8 mouse cellular contexts compared by ENCODE assay signal in the genomic region with DNA sequence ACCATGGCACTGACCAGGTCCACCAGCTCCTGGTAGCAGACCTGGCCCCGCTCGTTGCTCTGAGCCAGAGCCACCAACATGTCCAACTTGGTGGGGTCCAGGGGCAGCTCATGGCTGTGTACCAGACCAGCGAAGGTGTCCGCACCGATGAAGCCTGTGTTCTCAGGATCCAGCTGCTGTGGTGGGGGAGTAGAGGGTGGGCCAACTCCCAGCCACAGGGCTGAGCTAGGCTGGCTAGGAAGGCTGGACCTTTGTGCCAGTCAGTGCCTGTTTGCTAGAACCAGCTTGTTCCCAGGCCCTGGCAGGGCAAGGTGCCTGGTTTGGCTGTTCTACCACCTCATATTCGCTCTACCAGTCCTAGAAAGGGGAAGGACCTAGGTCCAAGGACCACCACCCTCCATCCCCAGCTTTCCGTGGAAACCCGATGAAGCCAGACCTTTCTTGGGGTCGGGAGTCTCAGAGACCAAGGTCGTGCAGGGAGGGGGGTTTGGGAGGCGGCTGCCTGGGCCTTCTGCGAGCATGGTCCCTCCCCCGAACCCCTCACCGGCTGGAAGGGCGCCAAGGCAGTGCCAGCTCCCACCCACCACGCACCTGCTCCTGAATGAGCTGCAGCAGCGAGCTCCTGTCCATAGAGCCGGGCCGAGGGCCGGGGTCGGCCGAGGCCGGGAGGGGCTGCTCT. TPM values are rescaled to one million over a fixed set of nuclear protein-coding genes. Genes with fewer than 3 reads are reported as not detected.
DNase-seq lines count a peak whose midpoint lies in the region; ATAC-seq lines count a peak whose summit lies in the region.

No protein-coding gene starts in this region.

- peak overlapping the region; percentile 74 for H3K27ac ChIP-seq in heart, embryonic 13.5 days (replicated peaks)
- H3K27ac ChIP-seq in neural tube, embryonic 12.5 days: peak overlapping the region; percentile 32; the same call in 1 of the 2 replicates

- peak overlapping the region; percentile 86 for H3K4me2 ChIP-seq in heart, embryonic 13.5 days
- peak overlapping the region; percentile 95 for H3K4me2 ChIP-seq in neural tube, embryonic 12.5 days (replicated peaks)

- peaks cover 63% of the 10 kb centered on the region for H3K36me3 ChIP-seq in heart, embryonic 13.5 days
- peaks cover 43% of the 10 kb centered on the region for H3K36me3 ChIP-seq in neural tube, embryonic 12.5 days

- H3K4me1 ChIP-seq in heart, embryonic 13.5 days: peaks cover 56% of the 10 kb centered on the region
- H3K4me1 ChIP-seq in neural tube, embryonic 12.5 days: peaks cover 59% of the 10 kb centered on the region

- H3K27me3 ChIP-seq in heart, embryonic 13.5 days (replicated peaks): no peaks in the 10 kb centered on the region
- H3K27me3 ChIP-seq in neural tube, embryonic 12.5 days (replicated peaks): no peaks in the 10 kb centered on the region

- peak; percentile 44 for DNase-seq in frontal cortex, postnatal 14 days (ENCODE audit: low spot score in 2 of 2)
- peak; percentile 32 for DNase-seq in Muller cell, postnatal 12 days (ENCODE audit: inconsistent ontology term)
- peak; percentile 53 to 59 for DNase-seq in kidney, postnatal 36 days
- DNase-seq in embryo, embryonic 10.5 days (ENCODE audit: low spot score): no peak

- no peaks in the 10 kb centered on the region for H3K9me3 ChIP-seq in heart, embryonic 13.5 days
- no peaks in the 10 kb centered on the region for H3K9me3 ChIP-seq in neural tube, embryonic 12.5 days

- ATAC-seq in frontal cortex, adult (ENCODE audit: low TSS enrichment): no peak
- ATAC-seq in heart, embryonic 13.5 days (ENCODE audit: extremely low read depth, insufficient number of reproducible peaks, low FRiP score, low TSS enrichment): no peak
- 0 out of 2 replicates have a peak, but pooled peaks have one; percentile 8 for ATAC-seq in neural tube, embryonic 12.5 days (ENCODE audit: low FRiP score, low read depth)
- no peak for ATAC-seq in granulocyte monocyte progenitor cell, adult 5-6 weeks (replicated peaks; ENCODE audit: poor library complexity, severe bottlenecking)

- 20% methylated on average over 21 of the region's 23 CpGs for WGBS in heart, embryonic 13.5 days
- 22% methylated on average over 23 of the region's 23 CpGs for WGBS in neural tube, embryonic 12.5 days

- peak overlapping the region; percentile 53 for H3K4me3 ChIP-seq in heart, embryonic 13.5 days
- H3K4me3 ChIP-seq in neural tube, embryonic 12.5 days: peak overlapping the region; percentile 42

- H3K9ac ChIP-seq in heart, embryonic 13.5 days: peak overlapping the region; percentile 84
- peak overlapping the region; percentile 66 for H3K9ac ChIP-seq in neural tube, embryonic 12.5 days

RNA-seq across cellular contexts. Expression of gene Rhbdl1, which starts 0.6 kb away (rescaled TPM):
- 0.45 and 0.98 TPM in 2 replicates for polyA plus RNA-seq in heart, embryonic 13.5 days (2015; fragmentation: Nextera tagmentation; extraction: Ambion mirVana)
- 8.1 and 8.6 TPM in 2 replicates for polyA plus RNA-seq in neural tube, embryonic 12.5 days (2016; fragmentation: Nextera tagmentation; extraction: Ambion mirVana)
- total RNA-seq in granulocyte monocyte progenitor cell, adult 5-6 weeks (2014; fragmentation: Nextera tagmentation): 1.1 and 3.0 TPM in 2 replicates
- total RNA-seq in granulocyte monocyte progenitor cell, adult 5-6 weeks (2017): not detected in 2 replicates

RNA-seq across cellular contexts. Expression of gene Stub1, which starts 3.3 kb away (rescaled TPM):
- 287 and 324 TPM in 2 replicates for polyA plus RNA-seq in heart, embryonic 13.5 days (2015; fragmentation: Nextera tagmentation; extraction: Ambion mirVana)
- 293 and 301 TPM in 2 replicates for polyA plus RNA-seq in neural tube, embryonic 12.5 days (2016; fragmentation: Nextera tagmentation; extraction: Ambion mirVana)
- 112 and 131 TPM in 2 replicates for total RNA-seq in granulocyte monocyte progenitor cell, adult 5-6 weeks (2014; fragmentation: Nextera tagmentation)
- 99.3 and 101 TPM in 2 replicates for total RNA-seq in granulocyte monocyte progenitor cell, adult 5-6 weeks (2017)

RNA-seq across cellular contexts. Expression of gene Gm20683, which starts 5.0 kb away (rescaled TPM):
- 2.3 and 2.4 TPM in 2 replicates for polyA plus RNA-seq in heart, embryonic 13.5 days (2015; fragmentation: Nextera tagmentation; extraction: Ambion mirVana)
- 3.9 and 4.8 TPM in 2 replicates for polyA plus RNA-seq in neural tube, embryonic 12.5 days (2016; fragmentation: Nextera tagmentation; extraction: Ambion mirVana)
- 1.2 TPM in 1 of 2 replicates, not detected in the other for total RNA-seq in granulocyte monocyte progenitor cell, adult 5-6 weeks (2014; fragmentation: Nextera tagmentation)
- 0.41 and 1.2 TPM in 2 replicates for total RNA-seq in granulocyte monocyte progenitor cell, adult 5-6 weeks (2017)

RNA-seq across cellular contexts. Expression of gene Jmjd8, which starts 7.9 kb away (rescaled TPM):
- polyA plus RNA-seq in heart, embryonic 13.5 days (2015; fragmentation: Nextera tagmentation; extraction: Ambion mirVana): 36.7 and 37.4 TPM in 2 replicates
- polyA plus RNA-seq in neural tube, embryonic 12.5 days (2016; fragmentation: Nextera tagmentation; extraction: Ambion mirVana): 67.7 and 72.6 TPM in 2 replicates
- 19.5 and 23.1 TPM in 2 replicates for total RNA-seq in granulocyte monocyte progenitor cell, adult 5-6 weeks (2014; fragmentation: Nextera tagmentation)
- total RNA-seq in granulocyte monocyte progenitor cell, adult 5-6 weeks (2017): 15.2 and 23.4 TPM in 2 replicates

RNA-seq across cellular contexts. Expression of gene Rhot2, which starts 8.1 kb away (rescaled TPM):
- 18.3 and 22.1 TPM in 2 replicates for polyA plus RNA-seq in heart, embryonic 13.5 days (2015; fragmentation: Nextera tagmentation; extraction: Ambion mirVana)
- 18.4 and 20.1 TPM in 2 replicates for polyA plus RNA-seq in neural tube, embryonic 12.5 days (2016; fragmentation: Nextera tagmentation; extraction: Ambion mirVana)
- 28.3 and 35.5 TPM in 2 replicates for total RNA-seq in granulocyte monocyte progenitor cell, adult 5-6 weeks (2014; fragmentation: Nextera tagmentation)
- total RNA-seq in granulocyte monocyte progenitor cell, adult 5-6 weeks (2017): 11.9 and 17.8 TPM in 2 replicates
